Mouse (Mus musculus) spleen, postnatal 36 days (tissue): ENCODE measurements around the gene Mif.
"Not testable (repeated sequence)": the region's sequence is repeated elsewhere in the genome, so short reads cannot be mapped to it uniquely, and the experiment has no call there.

Source experiments
- DNase-seq, 2 experiments: peaks; one replicate each; pipeline ENCODE4 v3.0.0; 2022; ENCODE audit warnings: low spot score in 2 of 2, mixed read lengths in 1 of 2

Gene Mif

DNA sequence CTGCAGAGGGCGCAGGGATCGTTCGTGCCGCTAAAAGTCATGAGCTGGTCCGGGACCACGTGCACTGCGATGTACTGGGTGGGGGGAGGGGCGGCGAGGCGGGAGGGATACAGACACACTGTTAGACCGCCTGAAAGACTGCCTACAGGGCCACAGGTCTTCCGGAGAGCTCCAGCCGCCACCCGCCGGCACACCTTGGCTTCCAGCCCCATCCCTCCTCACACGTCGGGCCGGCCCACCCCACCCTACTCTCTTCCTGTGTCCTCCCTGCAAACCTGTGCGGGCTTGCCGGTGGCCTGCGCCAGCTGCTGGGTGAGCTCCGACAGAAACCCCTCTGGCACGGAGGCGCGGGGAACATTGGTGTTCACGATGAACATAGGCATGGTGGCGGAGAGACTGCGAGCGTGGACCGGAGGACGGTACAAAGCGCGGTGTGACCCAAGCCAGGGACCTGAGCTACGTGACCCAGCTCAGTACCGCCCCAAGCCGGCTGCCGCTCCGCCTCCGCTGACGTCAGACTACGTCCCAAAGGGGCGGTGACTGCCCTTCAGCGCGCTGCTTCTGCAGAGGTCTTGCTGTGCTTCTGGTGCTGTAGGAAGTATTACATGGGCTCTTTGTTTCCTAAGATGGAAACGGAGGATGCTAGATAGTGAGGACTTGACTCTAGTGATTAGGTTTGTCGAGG lies at the start of gene Mif:
Gene Mif, minus strand, starts transcription at position 455 of the 685 bp plus-strand sequence.
- DNase-seq, result peak; percentile 84 to 85

DNA sequence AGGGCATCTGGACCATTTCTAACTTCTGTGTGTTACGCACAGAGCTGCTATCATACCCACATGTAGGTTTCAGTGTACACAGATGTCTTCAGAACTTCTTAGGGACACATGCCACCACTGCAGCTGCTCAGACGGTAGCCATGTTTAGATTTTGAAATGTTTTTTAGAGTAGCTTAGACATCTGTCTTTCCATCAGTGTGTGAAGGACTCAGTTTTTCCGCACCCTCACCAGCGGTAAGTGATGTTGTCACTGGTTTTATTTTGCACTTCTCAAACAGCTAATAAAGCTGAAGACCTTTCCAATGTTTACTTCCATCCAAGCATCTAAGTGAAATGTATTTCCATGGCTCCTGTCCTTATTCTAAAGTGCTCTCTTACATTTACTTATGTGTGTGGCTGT lies 46.8 kb upstream of the Mif start:
- no peak for DNase-seq

DNA sequence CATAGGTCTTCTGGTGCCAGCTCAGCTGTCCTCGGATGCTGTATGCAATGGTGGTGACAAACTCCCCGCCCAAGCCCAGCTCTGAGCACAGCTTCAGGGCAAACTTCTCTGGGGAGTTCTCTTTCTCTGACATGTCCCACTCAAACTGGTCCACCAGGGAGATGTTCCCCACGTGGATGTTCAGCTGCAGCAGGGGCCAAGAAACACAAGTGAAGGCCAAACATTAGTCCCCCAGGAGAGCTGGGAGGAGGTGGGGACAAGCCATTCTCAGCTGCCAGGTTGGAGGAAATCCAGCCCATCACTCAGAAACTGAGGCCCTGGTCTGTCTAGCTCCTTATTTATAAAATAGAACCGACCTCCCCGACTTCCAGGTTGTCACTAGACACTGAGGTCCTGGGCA lies 44.4 kb upstream of the Mif start:
- no peak for DNase-seq

DNA sequence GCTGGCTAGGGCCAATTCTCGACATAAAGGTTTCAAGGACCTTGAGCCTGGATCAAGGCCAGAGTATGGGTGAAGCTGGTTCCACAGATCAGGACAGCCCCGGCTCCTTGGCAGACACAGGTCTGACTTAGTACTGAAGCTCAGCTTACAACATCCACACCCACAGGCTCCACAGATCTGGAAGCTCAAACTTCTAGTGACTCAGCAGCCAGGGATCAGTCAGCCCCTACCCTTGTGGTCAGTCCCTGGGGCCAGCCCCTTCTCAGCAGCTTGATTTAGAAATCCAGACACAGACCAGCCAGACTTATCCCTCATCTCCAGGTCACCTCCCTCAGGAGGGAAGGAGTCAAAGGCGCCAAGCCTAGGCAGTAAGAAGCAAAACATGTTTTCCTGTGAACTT lies 38.8 kb upstream of the Mif start:
- DNase-seq, result no peak

DNA sequence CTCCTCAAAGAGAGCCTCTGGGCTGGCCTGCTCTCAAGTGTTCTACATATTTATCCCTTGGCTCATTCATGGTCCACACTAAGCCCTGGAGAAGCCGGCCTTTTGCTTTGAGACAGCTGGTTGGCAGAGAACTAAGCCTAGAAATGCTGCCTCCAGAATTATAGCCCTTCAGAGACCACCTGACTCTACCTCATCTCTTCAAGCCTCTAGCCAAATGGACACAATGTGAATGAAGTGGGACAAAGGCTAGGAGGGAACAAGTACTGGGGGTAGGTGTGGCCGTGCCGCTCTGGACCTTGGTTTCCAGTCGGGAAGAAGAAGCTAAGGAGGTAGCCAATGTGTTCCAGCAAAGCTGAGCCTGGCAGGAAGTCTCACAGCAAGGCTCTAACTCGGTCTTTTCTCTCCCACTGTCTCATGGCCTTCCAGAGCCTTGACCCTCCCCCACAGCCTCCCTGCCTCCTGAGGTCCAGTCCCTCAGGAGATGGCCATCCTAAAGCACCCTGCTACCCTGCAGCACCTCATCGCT lies 38.1 kb upstream of the Mif start:
- no peak for DNase-seq

DNA sequence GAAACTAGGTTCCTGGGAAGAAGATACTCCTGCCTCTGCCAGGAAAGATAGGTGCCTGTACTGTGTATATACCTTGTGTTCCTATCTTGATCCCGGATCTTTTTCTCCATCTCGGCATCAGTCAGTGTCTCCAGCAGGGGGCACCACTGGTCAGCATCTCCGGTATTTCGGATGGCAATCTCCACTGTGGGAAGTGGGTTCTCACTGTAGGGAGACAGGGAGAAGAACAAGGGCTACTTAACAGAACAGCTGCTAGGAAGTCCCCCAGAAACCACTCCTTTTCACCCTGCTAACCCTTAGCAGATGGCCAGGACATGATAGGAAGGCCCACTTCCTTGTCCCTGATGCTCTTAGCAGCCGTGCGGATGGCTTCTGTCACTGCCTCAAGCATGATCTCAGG lies 37.3 kb upstream of the Mif start:
- DNase-seq, result peak; percentile 13 to 37

DNA sequence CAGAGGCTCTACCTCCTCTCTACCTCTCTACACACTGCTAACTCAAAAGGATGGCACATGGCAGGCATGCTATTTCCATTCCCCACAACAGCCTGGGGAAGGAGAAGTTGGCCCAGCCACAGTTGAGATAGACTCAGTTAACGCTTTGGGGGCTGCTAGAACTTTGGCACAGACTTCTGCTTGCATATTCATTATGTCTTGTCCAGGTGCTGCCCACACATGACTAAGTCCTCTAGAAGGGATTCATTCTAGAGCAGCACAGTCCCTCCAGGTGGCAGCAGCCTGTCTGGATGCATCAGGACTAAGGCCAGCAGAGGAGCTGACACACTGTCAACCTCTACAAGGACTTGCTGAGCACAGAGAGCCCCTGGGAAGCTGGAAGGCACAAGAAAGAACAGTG lies 36.2 kb upstream of the Mif start:
- DNase-seq, result no peak

DNA sequence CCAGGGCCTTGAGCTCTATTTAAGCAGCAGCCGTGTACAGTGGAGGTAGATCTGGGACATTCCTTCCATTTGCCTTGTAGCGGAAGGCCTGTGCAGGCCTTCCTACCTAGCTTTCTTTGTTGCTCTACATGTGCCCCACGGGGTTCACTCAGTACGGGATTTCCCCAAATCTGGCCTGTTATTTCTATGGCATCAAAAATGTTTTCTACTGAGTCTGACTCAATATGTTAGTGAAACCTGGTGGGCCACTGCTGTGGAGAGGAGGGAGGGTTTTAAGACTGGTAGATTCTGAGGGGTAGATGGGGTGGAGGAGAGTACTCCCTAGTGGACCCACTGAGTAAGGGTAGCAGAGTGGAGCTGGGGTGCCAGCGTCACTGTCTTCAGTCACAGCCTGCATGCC lies 35.7 kb upstream of the Mif start:
- DNase-seq, result no peak

DNA sequence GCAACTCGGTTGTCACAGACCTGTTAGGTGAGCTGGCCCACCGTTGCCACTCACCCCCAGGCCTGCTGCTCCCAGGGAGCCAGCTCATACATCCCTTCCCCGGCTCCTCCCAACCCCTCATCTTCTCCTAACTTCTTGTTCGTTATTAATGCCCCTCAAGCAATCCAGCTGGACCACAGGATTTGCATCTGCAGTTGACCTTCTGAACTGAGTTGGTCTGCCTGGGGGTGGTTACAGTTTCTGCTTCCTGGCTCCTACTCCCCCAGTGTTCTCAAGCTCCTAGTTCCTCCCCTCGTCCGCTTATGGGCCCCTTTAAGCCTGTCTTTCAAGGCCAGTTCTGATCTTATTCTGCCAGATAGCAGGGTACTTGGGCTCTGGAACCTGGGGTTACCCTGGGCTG lies 34.6 kb upstream of the Mif start:
- peak; percentile 25 to 34 for DNase-seq

DNA sequence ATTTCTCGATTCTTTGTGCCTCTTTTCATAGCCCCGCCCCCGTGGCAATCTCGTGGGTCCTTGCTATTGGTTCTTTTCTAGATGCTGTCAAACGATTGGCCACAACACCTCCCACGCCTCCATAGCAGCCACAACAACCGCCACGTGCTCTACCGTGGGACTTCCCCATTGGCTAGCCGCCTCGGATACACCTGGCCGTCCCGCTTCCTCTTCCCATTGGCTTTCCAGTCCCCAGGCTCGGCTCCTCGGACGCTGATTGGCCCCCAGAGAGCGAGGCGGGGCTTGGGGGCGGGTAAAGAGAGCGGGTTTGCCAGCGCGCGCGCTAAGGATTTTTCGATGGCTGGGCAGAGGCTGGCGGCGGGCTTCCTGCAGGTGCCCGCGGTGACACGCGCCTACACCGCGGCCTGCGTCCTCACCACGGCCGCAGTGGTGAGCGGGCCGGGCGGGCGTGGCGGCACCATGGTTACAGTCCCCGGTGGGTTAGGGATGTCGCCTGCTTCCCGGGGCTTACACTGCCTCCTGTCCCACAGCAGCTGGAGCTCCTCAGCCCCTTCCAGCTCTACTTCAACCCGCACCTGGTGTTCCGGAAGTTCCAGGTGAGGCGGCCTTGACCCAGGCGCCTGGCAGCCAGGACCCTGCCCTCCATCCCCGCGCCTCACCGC lies 33.2 kb upstream of the Mif start, which contains the start of gene Derl3:
Gene Derl3, plus strand, starts transcription at position 325 of the 662 bp plus-strand sequence.
- DNase-seq, result peak; percentile 97

DNA sequence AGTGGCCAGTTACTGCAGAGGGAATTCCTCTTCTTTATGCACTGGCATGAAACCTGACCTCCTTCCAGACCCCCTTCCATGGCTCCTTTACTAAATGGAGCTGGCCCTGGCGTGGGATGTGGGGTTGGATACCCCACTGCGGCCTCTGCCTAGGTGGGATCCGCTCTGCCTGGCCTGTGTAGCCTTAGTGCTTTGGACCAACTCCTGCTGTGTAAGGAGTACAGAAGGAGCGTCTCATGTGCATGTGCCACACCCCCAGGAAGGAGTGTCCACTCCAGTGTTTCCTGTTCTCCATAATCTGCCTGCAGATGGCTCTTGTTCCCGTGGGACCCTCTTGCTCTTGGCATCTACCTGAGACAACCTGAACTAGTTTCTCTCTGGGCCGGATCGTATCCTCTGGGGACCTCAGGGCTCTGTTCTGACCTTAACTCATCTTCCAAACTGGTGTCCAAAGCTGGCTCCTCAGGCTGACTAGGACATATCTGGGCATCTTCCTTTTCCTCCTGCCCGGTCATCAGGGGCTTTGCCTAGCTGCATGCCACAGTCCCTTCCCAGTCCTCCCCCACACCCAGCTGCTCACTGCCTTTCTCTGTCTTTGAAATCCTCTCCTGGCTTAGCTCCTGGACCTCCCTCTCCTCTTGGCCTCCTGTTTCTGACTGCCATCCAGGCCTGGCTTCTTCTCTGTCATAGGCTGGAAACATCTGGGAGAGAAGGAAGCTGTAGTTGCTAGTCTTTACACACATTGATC lies 29.5 kb upstream of the Mif start:
- DNase-seq, result no peak

DNA sequence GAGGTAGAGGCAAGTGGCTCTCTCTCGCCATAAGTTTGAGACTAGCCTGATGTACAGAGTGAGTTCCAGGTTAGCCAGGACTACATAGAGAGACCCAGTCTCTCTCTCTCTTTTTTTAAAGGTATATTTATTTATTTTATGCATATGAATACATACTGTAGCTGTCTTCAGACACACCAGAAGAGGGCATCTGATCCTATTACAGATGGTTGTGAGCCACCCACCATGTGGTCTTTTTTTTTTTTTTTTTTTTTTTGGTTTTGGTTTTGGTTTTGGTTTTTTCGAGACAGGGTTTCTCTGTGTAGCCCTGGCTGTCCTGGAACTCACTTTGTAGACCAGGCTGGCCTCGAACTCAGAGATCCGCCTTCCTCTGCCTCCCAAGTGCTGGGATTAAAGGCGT lies 27.5 kb upstream of the Mif start:
- DNase-seq, result not testable (repeated sequence)

DNA sequence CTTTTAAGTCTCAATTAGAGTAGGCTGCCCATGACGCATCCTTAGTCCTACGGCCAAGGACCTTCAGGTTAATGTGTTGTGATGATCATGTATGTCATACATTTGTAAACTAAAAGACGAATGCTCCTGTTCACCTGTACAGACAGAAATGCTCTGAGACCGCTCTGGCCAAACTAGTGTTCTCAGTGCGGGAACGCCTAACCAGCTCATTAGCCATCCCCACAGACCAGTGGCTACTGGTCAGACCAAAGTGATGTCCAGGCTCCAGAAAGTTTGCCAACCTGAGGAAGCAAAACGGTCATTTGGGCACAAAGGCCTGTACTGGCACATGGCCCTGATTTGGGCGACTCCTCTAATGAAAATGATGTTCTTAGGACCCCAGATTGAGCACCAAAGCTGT lies 24.7 kb upstream of the Mif start:
- no peak for DNase-seq

DNA sequence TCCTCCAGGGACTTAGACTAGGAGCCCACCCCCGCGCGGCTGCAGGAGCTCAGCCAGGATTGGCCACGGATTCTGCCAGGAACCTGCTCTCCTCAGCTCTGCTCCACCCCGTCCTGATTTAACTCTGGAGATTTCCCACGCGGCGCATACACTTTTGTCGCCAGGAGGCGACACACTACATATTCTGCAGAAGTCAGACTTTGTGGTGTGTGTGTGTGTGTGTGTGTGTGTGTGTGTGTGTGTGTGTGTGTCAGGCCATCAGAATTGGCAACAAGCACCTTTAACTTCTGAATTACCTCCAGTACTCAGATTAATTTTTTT lies 23.2 kb upstream of the Mif start:
- DNase-seq, result peak; percentile 64 to 78

DNA sequence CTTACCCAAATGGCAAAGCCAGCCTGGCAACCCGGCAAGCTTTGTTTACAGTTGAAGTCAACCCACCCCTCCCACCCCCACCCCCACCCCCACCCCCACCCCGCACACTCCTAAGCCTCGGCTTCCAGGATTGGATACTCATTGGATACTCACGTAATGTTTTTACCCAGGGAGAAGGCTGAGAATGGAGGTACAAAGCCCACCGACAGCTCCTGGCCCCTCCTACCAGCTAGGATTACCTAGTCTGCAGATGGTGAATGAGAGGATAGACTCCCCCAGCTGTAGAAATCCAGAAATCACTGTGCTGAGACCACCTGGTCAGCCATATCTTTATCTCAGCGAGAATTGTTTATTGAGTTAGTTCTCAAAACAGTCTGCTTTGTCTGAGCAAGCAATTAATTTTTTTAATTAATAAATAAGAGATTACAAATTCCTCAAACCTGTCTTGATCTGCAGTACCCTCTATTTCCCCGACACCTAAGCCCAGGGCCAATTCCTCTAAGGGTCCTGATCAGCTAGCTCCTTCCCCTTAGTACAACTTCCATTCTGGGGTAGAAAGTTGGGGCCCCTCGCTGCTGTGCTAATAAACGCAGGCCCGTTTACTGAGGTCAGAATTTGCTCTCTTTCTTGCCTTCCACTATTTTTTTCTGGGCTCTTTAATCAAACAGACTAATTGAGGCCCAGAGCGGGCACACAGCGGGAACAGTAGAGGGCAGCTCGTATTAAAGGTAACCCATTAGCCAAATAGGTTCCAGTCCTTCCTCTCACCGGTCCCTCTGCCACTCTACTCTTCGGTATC lies 22.6 kb upstream of the Mif start:
- no peak for DNase-seq

DNA sequence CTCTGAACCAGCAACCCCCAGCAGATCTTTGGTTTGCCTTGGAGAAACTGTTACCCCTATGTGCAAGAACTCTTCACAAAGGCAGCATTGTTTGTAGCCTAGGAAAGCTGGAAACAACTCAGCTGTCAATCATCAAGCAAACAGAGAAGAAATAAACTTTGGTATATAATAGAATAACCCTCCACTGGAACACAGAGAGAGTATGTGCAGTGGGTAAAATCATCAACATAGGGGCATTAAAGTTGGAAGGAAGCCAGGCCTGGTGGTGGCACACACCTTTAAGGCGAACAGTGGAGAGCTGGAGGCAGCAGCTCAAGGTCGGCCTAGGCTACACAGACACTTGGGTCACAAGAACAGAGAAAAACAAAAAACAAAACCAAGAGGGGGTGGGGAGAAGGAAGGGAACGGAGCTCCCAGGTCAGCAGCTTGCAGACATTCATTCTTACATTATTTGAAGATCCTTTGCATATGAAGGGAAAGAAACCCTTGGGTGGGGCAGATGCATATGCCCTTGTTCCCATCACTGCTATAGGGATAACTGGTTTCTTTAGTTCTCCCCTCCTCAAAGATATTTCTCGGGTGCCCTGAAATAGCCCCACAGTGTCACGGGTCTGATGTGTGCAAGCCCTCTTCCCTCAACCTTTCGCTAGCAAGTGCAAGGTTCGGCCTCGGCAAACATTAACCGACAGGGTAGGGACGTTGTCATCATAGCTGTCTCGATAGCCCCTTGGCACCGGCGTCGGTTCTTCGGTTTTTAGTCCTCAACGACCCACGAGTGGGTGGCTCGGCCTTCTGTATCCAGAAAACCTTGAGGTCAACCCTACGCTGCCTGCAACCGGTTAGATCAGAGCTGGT lies 21.8 kb upstream of the Mif start:
- DNase-seq, result no peak

DNA sequence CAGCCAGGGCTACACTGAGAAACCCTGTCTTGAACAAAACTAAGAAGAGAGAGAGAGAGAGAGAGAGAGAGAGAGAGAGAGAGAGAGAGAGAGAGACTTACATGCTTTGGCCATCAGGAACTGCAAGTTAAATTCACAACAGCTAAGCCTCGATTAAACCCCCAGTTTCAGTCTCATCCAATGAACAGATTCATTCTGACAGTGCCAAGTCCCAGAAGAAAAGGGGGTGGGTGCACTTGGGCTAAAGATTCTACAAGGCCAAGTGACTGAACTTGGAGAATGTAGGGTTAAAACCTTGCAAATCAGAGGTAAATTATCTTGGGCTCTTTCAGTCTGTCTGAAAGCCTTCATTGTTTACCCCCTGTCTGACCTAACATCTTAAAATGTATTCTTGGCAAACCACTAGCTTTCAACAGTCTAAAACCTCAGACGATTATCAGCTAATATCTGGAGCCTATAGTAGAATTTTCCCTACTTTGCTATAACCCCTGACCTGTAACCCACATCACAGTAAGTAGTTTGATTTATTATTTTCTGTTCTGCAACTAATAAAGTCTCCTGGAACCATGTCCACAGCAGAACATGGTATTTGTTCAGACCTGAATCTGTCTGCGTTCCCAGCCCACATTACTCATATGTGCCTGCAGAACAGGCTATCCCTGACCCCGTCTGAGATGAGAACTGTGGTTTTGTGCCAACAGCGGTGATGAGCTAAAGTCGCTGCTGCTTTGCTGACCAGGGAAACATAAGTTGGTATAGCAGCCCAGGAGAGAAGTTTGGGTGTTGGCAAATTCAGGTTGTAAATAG lies 20.9 kb upstream of the Mif start:
- no peak for DNase-seq

DNA sequence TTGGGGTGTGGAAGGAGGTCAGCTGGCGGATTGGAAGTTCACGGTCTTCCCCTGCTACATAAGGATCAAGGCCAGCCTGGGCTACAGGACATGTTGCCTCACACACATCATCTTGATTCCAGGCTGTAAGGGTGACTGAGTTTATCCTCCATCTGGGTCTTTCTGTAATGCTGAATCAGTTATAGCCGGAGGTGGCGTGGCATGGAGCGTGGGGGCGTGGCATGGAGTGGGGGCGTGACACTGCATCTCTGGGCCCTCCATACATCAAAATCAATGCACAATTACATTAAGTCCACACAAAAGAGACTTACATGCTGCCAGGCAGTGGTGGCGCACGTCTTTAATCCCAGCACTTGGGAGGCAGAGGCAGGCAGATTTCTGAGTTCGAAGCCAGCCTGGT lies 20.3 kb upstream of the Mif start:
- DNase-seq, result no peak

DNA sequence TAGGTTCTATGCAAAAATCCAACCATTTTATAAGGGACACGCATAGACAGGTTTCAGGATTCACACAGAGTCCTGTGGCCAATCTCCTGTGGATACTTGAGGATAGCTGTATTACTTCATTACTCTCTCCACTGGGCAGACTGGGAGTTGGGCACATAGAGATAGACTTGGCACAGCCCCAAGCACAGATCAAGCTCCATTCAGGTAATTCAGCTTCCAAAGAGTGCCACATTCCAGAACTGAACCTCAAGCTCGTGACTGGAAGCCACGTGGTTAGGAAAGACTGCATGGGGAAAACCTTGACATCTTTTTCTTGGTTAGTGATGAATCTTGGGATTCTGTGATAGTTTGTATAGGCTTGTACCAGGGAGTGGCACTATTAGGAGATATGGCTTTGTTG lies 18.8 kb upstream of the Mif start:
- DNase-seq, result no peak

DNA sequence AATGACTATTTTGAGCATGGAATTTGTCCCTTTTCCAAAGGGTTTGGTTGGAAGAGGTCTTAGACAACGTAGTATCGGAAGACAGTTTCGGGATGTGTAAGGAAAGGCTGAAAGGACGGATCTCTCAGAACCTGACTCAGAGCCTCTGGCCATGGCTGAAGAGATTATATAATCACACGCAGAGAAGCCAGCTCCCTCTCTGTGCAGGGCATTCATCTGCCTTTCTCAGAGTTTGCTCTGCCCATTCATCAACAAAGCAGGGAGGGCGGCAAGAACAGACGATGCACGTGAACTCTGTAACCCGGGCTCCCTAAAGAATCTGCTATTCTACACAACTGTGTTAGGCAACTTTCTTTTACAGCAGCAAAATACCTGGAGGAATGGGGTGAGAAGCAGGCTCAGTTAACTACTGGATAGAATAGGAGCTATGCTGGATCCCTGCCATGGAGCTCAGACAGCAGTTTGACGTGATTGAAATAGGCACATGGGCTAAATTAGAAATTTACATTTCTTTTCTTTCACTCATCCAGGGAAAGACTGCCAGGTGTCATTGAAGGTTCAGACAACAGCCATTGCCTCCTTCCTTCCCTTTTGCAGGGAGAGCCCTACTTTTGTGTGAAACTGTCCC lies 13.6 kb upstream of the Mif start:
- DNase-seq, result no peak
